In the genomic region with DNA sequence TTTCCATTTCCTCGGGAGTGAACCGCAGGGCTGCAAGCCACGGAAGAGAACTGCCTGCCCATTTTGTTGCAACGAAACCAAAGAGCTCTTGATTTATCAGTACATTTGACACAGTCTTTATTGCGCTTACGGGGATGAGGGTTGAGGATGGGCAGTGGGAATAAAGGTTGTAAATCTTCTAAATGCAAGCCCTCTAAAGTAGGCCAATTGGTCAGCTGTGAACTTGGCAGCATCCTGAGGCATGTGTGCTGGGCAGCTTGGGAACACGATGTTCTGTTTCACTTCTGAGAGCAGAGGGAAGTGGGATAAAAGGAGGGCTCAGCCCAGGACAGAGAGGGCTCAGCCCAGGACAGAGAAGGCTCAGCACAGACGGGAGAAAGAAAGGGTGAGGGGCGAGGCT, we compare ENCODE assay signal across 7 mouse cellular contexts. TPM values are rescaled to one million over a fixed set of nuclear protein-coding genes. Genes with fewer than 3 reads are reported as not detected.
DNase-seq lines count a peak whose midpoint lies in the region; ATAC-seq and TF ChIP-seq lines count a peak whose summit lies in the region.

No protein-coding gene starts in this region.

- H3K9ac ChIP-seq in midbrain, embryonic 11.5 days (ENCODE audit: low read length), result no peak overlapping the region; the same call in 1 of the 2 replicates
- no peak overlapping the region for H3K9ac ChIP-seq in midbrain, embryonic 16.5 days (ENCODE audit: low read depth, low read length)
- no peak overlapping the region for H3K9ac ChIP-seq in midbrain, postnatal 0 days (replicated peaks; ENCODE audit: low read length, poor library complexity, severe bottlenecking)

- DNase-seq in midbrain, embryonic 11.5 days (ENCODE audit: low spot score, missing footprints), result no peak
- peak; percentile 16 to 17 for DNase-seq in cerebellum, postnatal 25 days
- DNase-seq in heart, postnatal 25 days (ENCODE audit: low spot score), result peak; percentile 49
- peak; percentile 21 to 31 for DNase-seq in left cerebral cortex, adult 8-10 months (ENCODE audit: low spot score in 2 of 2)
- DNase-seq in midbrain, postnatal 0 days (ENCODE audit: low spot score), result peak; percentile 79
- no peak for DNase-seq in natural killer cell, adult 2 months (ENCODE audit: low spot score in 2 of 2)

- intact Hi-C loops in heart, postnatal 25 days (cut with DNase I), result no loop called here

- H3K27ac ChIP-seq in midbrain, embryonic 11.5 days (ENCODE audit: low read depth, low read length), result no peak overlapping the region
- H3K27ac ChIP-seq in midbrain, embryonic 16.5 days (ENCODE audit: low read length), result no peak overlapping the region
- H3K27ac ChIP-seq in midbrain, postnatal 0 days (ENCODE audit: low read depth, low read length), result peak overlapping the region; percentile 51; the same call in 1 of the 2 replicates

- peaks cover 18% of the 10 kb centered on the region for H3K4me1 ChIP-seq in midbrain, embryonic 11.5 days (ENCODE audit: control insufficient read depth, insufficient read depth, low read length)
- peaks cover 10% of the 10 kb centered on the region for H3K4me1 ChIP-seq in midbrain, embryonic 16.5 days (ENCODE audit: control insufficient read depth, insufficient read depth, low read length)
- H3K4me1 ChIP-seq in midbrain, postnatal 0 days (ENCODE audit: insufficient read depth, low read length), result no peaks in the 10 kb centered on the region; the same call in 1 of the 2 replicates

- H3K9me3 ChIP-seq in midbrain, embryonic 11.5 days (ENCODE audit: control insufficient read depth, low read length), result no peaks in the 10 kb centered on the region
- H3K9me3 ChIP-seq in midbrain, embryonic 16.5 days (replicated peaks; ENCODE audit: control insufficient read depth, low read length, poor library complexity, severe bottlenecking), result no peaks in the 10 kb centered on the region
- no peaks in the 10 kb centered on the region for H3K9me3 ChIP-seq in midbrain, postnatal 0 days (ENCODE audit: low read length)

- no peak for TF ChIP-seq CTCF in midbrain, postnatal 0 days (IDR thresholded peaks at IDR 0.05)

- H3K4me3 ChIP-seq in midbrain, embryonic 11.5 days (ENCODE audit: low read depth, low read length), result no peak overlapping the region
- H3K4me3 ChIP-seq in midbrain, embryonic 16.5 days (ENCODE audit: low read depth, low read length), result no peak overlapping the region
- no peak overlapping the region for H3K4me3 ChIP-seq in midbrain, postnatal 0 days (ENCODE audit: low read depth, low read length)

- no peaks in the 10 kb centered on the region for H3K36me3 ChIP-seq in midbrain, embryonic 11.5 days (ENCODE audit: control insufficient read depth, insufficient read depth, low read length)
- no peaks in the 10 kb centered on the region for H3K36me3 ChIP-seq in midbrain, embryonic 16.5 days (ENCODE audit: control insufficient read depth, insufficient read depth, low read length)
- no peaks in the 10 kb centered on the region for H3K36me3 ChIP-seq in midbrain, postnatal 0 days (ENCODE audit: insufficient read depth, low read length)

- no peaks in the 10 kb centered on the region for H3K27me3 ChIP-seq in midbrain, embryonic 11.5 days (ENCODE audit: control insufficient read depth, insufficient read depth, low read length)
- H3K27me3 ChIP-seq in midbrain, embryonic 16.5 days (ENCODE audit: control insufficient read depth, insufficient read depth, low read depth, low read length), result no peaks in the 10 kb centered on the region
- H3K27me3 ChIP-seq in midbrain, postnatal 0 days (ENCODE audit: insufficient read depth, low read length), result no peaks in the 10 kb centered on the region

- 41% methylated on average over 9 of the region's 9 CpGs for WGBS in midbrain, embryonic 11.5 days
- 43% methylated on average over 9 of the region's 9 CpGs for WGBS in midbrain, embryonic 16.5 days
- WGBS in midbrain, postnatal 0 days, result 37% methylated on average over 9 of the region's 9 CpGs

- peak; percentile 45; the same call in 1 of the 2 replicates for ATAC-seq in midbrain, embryonic 11.5 days (ENCODE audit: low FRiP score)
- ATAC-seq in midbrain, embryonic 16.5 days, result no peak
- ATAC-seq in midbrain, postnatal 0 days (ENCODE audit: low FRiP score), result peak; percentile 79

- H3K4me2 ChIP-seq in midbrain, embryonic 11.5 days, result no peak overlapping the region
- H3K4me2 ChIP-seq in midbrain, embryonic 16.5 days (ENCODE audit: low read length), result no peak overlapping the region
- H3K4me2 ChIP-seq in midbrain, postnatal 0 days (ENCODE audit: low read depth, low read length, poor library complexity, severe bottlenecking), result no peak overlapping the region

RNA-seq across cellular contexts. Expression of gene Pik3r1, which starts 43.9 kb away (rescaled TPM):
- polyA plus RNA-seq in midbrain, embryonic 11.5 days (2014; fragmentation: Nextera tagmentation; extraction: Ambion mirVana), result 13.6 and 13.9 TPM in 2 replicates
- polyA plus RNA-seq in midbrain, embryonic 16.5 days (2015; fragmentation: Nextera tagmentation; extraction: Ambion mirVana), result 45.7 and 49.1 TPM in 2 replicates
- 100 to 1,000 TPM in 1 of 2 experiments, 10 to 100 TPM in 1; 93.6 to 111 TPM for total RNA-seq in heart, postnatal 25 days (2021)
- total RNA-seq in left cerebral cortex, adult 8-10 months (2022), result 100 to 1,000 TPM; 124 to 134 (median 126) TPM
- 99.2 and 116 TPM in 2 replicates for total RNA-seq in midbrain, postnatal 0 days (2014; rRNA removed)
- 43.0 and 54.4 TPM in 2 replicates for polyA plus RNA-seq in midbrain, postnatal 0 days (2015; fragmentation: Nextera tagmentation; extraction: Ambion mirVana)

Comparison
In these comparisons a context has a peak if more than half of its experiments do, and no peak if none do; other contexts are left out.
1. DNase-seq: peak in cerebellum, postnatal 25 days (2 of 2), heart, postnatal 25 days (single experiment), left cerebral cortex, adult 8-10 months (2 of 2) and midbrain, postnatal 0 days (single experiment); none in midbrain, embryonic 11.5 days (single experiment) and natural killer cell, adult 2 months (0 of 2).